Mouse (Mus musculus) embryo, embryonic 10.5 days (tissue): ENCODE results near the gene Fbxo47.

Experiments used
- DNase-seq: peaks from one replicate; pipeline ENCODE4 v3.0.0-alpha.2; 2015; ENCODE audit warnings: low spot score

Gene Fbxo47

DNA sequence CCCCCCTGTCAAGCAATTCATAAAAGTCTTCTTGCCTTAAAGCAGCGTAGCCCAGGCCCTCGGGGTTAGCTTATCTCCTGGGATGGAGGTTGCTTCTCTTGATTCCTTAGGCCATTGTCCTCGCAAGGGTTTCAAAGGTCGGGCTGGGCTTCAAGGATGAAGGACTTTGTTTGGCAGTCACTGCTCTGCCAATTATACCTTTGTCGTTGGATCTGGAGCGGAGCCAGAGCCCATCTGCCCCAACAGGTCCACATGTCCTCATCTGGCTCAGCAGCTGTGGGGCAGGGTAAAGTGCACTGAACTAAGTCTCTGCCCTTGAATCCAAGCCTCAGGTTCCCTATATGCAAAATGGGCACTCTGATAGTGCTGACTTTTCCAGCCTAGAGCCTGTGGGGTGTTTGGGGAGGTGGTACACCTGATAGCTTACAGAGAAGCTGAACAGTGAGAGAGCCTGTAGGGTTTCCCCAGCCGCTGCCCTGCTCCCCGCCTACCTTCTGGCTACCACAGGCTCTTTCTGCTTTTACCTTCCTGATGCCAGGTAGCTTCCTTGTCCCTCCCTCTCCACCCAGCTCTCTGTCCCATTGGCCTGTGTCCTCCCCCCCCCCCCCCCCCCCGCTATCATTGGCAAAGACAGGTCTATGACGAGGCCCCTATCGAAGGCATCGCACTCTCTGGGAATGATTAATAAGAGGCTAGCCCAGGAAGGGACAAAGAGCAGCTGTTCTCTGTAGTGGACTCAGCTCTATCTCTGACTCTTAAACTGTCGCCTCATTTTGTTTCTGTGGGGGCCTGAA, 72.2 kb downstream of the Fbxo47 start:
- DNase-seq: no peak

- DNase-seq: no peak
Observed at GRCm38 (mm10) chr11:97810970-97811369, 73.0 kb downstream of the Fbxo47 start.

DNA sequence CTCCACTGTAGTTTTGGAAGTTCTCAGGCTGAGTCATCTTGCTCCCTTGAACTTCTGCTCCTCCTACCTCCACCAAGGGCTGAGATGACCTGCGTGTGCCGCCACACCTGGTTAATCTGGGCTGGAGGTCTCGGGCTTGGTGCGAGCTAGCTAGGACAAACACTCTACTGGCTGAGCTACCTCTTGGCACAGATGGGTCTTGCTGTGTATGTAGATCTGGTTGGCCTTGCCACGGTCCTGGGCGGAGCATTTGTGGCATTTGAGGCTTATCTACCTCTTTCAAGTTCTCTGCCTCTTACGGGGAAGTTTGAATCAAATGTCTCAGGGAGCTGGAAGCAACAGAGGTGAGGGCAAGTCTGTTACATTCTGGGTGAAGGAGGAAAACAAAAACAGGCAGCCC, 73.6 kb downstream of the Fbxo47 start:
- DNase-seq: no peak

DNA sequence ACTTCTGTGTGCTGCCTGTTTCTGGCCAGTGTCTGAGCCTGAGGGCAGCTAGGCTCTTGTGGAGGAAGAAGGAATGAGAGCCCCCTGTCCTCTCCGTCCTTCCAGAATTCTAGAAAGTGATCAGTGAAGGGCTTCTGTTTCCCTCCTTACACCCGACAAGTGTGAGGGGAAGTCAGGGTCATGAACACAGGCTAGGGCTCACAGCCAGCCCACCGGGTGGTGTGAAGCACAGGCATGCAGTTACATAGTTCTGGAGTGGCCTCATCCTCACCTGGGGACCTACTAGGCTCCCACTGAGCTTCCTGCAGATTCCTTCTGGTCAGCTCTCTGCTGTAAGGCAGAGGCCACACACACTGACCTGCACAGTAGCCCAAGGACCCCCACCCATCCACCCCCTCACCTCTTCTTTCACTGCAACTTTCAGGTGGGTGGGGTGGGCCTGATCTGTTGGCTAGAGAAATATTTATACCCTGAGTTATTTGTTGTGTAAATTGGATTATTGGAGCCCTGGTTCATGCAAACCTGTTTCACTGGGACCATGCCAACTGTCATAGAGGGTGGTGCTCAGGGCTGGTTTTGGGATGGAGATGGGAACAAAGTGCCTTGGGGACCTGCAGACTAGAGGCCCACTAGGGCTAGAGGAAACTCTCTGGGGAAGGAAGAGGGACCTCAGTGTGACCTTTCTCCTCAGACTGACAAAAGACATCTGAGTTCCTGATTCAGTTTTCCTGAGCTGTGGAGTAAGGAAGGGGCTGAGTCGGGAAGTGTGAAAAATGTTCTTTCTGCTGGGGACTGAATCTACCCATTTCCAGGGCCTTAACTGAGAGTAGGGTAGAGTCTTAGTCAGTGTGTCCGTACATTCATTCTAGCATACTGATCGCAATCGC, 74.5 kb downstream of the Fbxo47 start:
- DNase-seq: no peak

DNA sequence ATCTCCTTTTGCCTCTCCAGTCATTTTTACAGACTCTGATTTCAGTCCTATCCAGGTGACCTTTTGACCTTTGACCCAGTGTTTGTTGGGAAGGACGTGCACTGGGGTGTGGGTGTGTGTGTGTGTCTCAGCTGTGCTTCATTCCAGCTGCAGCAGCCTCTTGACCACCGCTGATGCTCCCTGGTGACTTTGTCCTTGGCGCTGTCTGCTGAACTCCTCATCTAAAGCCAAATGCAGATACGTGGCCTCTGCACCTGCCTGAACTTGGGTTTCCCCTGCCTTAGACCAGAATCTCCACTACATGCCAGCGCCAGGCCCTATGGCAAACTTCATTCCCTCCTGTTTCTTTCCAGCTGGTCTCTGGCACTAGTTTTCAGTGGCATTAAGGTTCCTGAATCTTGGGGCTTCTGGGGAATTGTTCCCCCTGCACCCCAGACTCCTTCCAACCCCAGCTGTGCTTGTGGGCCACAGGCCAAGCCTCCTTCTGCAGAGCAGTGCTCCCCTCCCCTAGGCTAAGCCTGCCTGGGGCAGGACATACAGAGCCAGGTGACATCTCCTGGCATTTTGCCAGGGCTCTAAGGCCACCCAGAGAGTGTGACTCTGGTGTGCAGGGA, 75.2 kb downstream of the Fbxo47 start:
- DNase-seq: no peak

DNA sequence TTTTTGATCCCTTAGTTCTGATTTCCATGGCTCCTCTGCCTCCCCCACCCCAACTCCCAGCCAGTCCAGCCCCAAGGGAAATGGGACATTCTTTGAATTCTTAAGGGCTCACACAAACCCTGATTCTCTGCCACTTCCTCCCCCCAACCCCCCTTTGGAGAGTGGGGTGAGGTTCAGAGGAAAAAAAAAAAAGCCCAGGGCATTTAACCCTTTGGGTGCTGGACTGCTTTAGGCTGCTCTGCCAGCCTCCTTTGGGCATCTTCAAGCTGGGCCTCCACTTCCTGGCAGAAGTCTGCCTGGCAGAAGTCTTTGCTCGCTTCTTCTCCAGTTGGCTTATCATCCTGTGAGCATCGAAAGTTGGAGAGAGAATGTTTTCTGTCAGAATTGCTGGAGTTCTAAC, 75.9 kb downstream of the Fbxo47 start:
- DNase-seq: peak; percentile 72

DNA sequence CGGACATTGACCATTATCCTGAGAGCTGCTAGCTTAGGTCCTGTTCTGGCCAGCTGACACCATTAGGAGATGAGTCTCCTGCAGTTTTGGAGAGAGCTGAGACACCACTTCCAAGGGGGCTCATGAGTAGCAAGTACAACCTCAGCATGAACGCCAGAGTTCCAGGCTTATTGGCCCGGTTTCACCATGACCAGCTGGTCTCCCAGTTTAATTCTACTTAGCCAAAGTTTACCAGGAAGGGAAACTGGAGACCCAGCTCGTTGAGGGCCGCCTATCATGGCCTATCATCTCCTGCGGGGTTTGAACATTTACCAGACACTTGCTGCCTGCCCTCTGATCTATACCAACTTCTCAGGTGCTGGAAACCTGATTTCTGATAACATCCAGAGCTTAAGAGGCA, 76.3 kb downstream of the Fbxo47 start:
- no peak for DNase-seq

- DNase-seq: no peak
Observed at GRCm38 (mm10) chr11:97806613-97806964, 77.4 kb downstream of the Fbxo47 start.

- DNase-seq: no peak
Observed at GRCm38 (mm10) chr11:97805662-97806612, 78.0 kb downstream of the Fbxo47 start.

GRCm38 (mm10) chr11:97804841-97805661, 78.9 kb downstream of the Fbxo47 start:
- DNase-seq: no peak

DNA sequence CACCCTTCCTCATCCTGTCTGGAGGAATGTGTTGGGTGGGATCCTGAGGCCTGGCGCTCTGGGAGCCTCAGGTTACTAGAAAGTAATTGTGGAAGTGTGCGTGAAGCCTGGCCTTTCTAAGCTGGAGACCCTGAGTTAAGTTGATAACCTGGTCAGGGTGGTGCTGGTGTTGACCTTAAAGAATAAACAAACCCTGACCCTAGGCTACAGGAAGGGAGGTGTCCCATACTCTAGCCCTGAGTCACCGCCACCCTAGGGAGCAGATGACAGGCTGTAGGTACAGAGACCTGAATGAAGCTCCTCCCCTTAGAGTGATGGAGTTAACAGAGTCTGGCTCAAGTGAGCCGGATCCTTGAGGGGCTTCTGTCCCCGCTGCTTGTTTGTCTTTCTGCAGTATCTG, 80.1 kb downstream of the Fbxo47 start:
- DNase-seq: no peak
